Mouse (Mus musculus) limb, embryonic 14.5 days (tissue): ENCODE data around the gene Eva1c. TPM values are rescaled to one million over a fixed set of nuclear protein-coding genes. Genes with fewer than 3 reads are reported as not detected.

Experiments
- ATAC-seq: fragments of 200-750 bp; cut with Nextera tagmentation; 2 replicates; pipeline ENCODE4 v1.8.0; 2017; ENCODE audit warnings: low read depth, moderate number of reproducible peaks, moderate TSS enrichment; ENCODE audit not compliant: low FRiP score
- DNase-seq: peaks from one replicate; pipeline ENCODE4 v3.0.0-alpha.2; 2015; ENCODE audit warnings: low spot score
- H3K27ac ChIP-seq: fragments of 300-500 bp; sonication (generic); replicated peaks from 2 replicates; pipeline ENCODE4 v1.5.1; 2014; ENCODE audit warnings: low read depth, mild to moderate bottlenecking, low read length, moderate library complexity, mixed read lengths
- H3K27me3 ChIP-seq: fragments of 300-500 bp; sonication (generic); 2 replicates; pipeline ENCODE4 v1.6.1; 2014; ENCODE audit warnings: low read length, mixed read lengths; ENCODE audit not compliant: control insufficient read depth, insufficient read depth
- H3K36me3 ChIP-seq: fragments of 300-500 bp; sonication (generic); 2 replicates; pipeline ENCODE4 v1.6.1; 2014; ENCODE audit warnings: mild to moderate bottlenecking, low read length, moderate library complexity, mixed read lengths; ENCODE audit not compliant: control insufficient read depth, insufficient read depth
- H3K4me1 ChIP-seq: fragments of 300-500 bp; sonication (generic); 2 replicates; pipeline ENCODE4 v1.6.1; 2014; ENCODE audit warnings: antibody characterized with exemption, low read length, mixed read lengths; ENCODE audit not compliant: control insufficient read depth, insufficient read depth
- H3K4me2 ChIP-seq: fragments of 300-500 bp; sonication (generic); replicated peaks from 2 replicates; pipeline ENCODE4 v1.6.1; 2014; ENCODE audit warnings: low read depth, mild to moderate bottlenecking, low read length, moderate library complexity; ENCODE audit not compliant: severe bottlenecking
- H3K4me3 ChIP-seq: fragments of 300-500 bp; sonication (generic); replicated peaks from 2 replicates; pipeline ENCODE4 v1.5.1; 2014; ENCODE audit warnings: low read length
- H3K9ac ChIP-seq: fragments of 300-500 bp; sonication (generic); 2 replicates; pipeline ENCODE4 v1.6.1; 2014; ENCODE audit warnings: mild to moderate bottlenecking, low read depth, low read length, moderate library complexity; ENCODE audit not compliant: severe bottlenecking
- H3K9me3 ChIP-seq: fragments of 300-500 bp; sonication (generic); 2 replicates; pipeline ENCODE4 v1.6.1; 2016; ENCODE audit warnings: low read length; ENCODE audit not compliant: control insufficient read depth
- POLR2A ChIP-seq: fragments of 200-500 bp; IDR thresholded peaks from 2 replicates; pipeline ENCODE4 v1.8.0; 2012; ENCODE audit warnings: inconsistent platforms, mild to moderate bottlenecking, moderate library complexity, borderline replicate concordance; ENCODE audit not compliant: insufficient read depth, insufficient read length; ENCODE audit errors: extremely low read depth
- WGBS: fragments of 180-500 bp; shearing (Covaris S2); extraction: QIAGEN DNeasy Blood & Tissue Kit; methylation state at CpG from one replicate; pipeline ENCODE4 v1.1.7; 2014; 5-methylcytosine and 5-hydroxymethylcytosine counted together
- polyA plus RNA-seq, 2 experiments: library from polyadenylated mRNA; depleted of rRNA in 1 of 2; stranded (reverse) in 1 of 2; unstranded in 1 of 2; fragments of >200 nt; fragmentation: Nextera tagmentation in 1 of 2; extraction: Ambion mirVana in 1 of 2; gene quantifications; 2 replicates each; pipeline versions ENCODE4 v1.2.1 to v1.2.3; 2012 to 2014

Gene Eva1c
- polyA plus RNA-seq (2012; rRNA removed) (1.4 and 1.8 TPM in 2 replicates), polyA plus RNA-seq (2014; fragmentation: Nextera tagmentation; extraction: Ambion mirVana) (1.5 and 2.6 TPM in 2 replicates)

DNA sequence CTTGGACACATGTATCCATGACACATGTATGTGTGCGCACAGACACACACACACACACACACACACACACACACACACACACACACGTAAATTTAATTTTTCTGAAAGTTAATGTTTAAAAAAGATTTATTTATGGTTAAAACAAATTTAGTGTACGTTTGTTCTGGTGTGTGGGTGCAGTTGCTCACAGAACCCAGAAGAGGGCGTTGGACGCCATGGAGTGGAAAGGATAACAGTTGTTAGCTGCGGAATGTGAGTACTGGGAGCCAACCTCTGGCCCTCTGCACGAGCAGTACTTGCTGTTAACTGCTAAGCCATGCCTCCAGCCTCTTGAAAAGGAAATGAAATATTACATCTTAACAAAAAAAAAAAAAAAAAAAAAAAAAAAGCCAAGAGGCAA is at the start of gene Eva1c:
Gene Eva1c (plus strand): TSS at position 263 of the 400 bp plus-strand sequence.
- Histone ChIP-seq H3K27ac (no peak within 1 kb of the TSS), H3K4me1 (peaks cover 12% of the 10 kb centered on the region), H3K4me3 (no peak within 1 kb of the TSS), H3K9ac (no peak within 1 kb of the TSS), H3K4me2 (no peak within 1 kb of the TSS), H3K36me3 (no peaks in the 10 kb centered on the region), H3K27me3 (peaks cover 21% of the 10 kb centered on the region), H3K9me3 (no peaks in the 10 kb centered on the region)
- ATAC-seq (no peak), DNase-seq (no peak)
- WGBS, result 70% methylated on average over 7 of the region's 7 CpGs
- TF ChIP-seq POLR2A, result no peak

DNA sequence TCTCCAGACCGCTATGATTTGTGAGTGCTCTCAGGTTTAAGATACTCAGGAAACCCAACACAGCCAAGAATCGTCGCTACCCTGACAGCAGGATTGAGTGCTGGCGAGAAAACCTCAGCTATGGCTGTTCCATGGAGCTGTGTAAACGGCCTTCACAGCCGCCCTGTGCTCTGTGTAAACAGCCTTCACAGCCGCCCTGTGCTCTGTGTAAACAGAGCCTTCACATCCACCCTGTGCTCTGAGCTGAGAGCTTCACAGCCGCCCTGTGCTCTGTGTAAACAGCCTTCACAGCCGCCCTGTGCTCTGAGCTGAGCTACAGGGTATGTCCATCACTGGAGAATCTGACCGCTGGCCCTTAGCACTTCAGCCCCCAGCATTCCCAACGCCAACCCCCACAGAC is 46.7 kb upstream of the Eva1c start:
- TF ChIP-seq POLR2A, result no peak
- Histone ChIP-seq H3K27me3 (no peaks in the 10 kb centered on the region), H3K9ac (no peak overlapping the region), H3K36me3 (peaks cover 84% of the 10 kb centered on the region), H3K27ac (no peak overlapping the region), H3K4me2 (no peak overlapping the region), H3K9me3 (no peaks in the 10 kb centered on the region), H3K4me1 (no peaks in the 10 kb centered on the region), H3K4me3 (no peak overlapping the region)
- ATAC-seq (no peak), DNase-seq (no peak)
- 67% methylated on average over 11 of the region's 11 CpGs for WGBS

DNA sequence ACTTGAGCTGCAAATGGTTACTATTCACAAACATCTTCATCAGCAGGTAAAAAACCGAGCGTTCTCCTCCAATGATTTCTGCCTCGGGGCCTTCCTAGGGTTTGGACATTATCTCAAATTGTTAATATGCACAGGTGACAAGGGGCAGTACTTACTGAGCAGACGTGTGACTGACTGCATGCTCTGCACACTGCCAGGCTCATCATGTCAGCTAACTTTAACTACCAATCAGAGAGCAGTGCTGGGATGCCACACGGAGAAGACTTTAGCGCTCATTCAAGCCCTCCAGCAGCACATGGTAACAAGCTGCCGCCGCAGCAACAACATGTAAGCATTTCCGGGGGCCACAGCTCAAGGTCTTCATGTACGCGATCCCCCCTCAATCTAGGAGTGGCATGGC is 43.2 kb upstream of the Eva1c start:
- Histone ChIP-seq H3K4me1 (no peaks in the 10 kb centered on the region), H3K27me3 (no peaks in the 10 kb centered on the region), H3K27ac (no peak overlapping the region), H3K4me3 (no peak overlapping the region), H3K9ac (no peak overlapping the region), H3K9me3 (no peaks in the 10 kb centered on the region), H3K36me3 (peaks cover 81% of the 10 kb centered on the region), H3K4me2 (no peak overlapping the region)
- DNase-seq, result no peak
- no peak for ATAC-seq
- 89% methylated on average over 11 of the region's 11 CpGs for WGBS
- TF ChIP-seq POLR2A, result no peak

DNA sequence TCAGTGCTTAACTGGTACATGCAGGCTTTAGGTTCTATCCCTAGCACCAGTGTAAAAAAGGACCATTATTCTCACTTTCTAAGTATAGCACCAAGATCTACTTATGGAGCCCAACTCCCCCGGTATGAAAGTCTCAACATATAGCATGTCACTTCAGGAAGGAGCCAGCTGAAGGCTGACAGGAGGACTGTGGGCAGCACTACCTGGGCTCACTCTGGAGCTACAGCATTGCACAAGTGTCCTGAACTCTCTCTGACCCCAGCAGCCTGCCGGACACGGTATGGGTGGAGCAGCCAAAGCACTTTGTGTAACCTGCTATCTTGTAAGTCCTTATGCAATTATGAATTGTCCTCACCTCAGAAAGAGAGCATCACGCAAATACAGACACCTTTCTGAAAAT is 41.3 kb upstream of the Eva1c start:
- no peak overlapping the region for H3K4me3 ChIP-seq
- H3K9ac ChIP-seq, result no peak overlapping the region
- ATAC-seq (no peak), DNase-seq (no peak)
- 86% methylated on average over 4 of the region's 4 CpGs for WGBS
- H3K9me3 ChIP-seq, result no peaks in the 10 kb centered on the region
- H3K36me3 ChIP-seq, result peaks cover 84% of the 10 kb centered on the region
- no peak overlapping the region for H3K27ac ChIP-seq
- no peak for TF ChIP-seq POLR2A
- H3K27me3 ChIP-seq, result no peaks in the 10 kb centered on the region
- H3K4me1 ChIP-seq, result no peaks in the 10 kb centered on the region
- H3K4me2 ChIP-seq, result no peak overlapping the region

DNA sequence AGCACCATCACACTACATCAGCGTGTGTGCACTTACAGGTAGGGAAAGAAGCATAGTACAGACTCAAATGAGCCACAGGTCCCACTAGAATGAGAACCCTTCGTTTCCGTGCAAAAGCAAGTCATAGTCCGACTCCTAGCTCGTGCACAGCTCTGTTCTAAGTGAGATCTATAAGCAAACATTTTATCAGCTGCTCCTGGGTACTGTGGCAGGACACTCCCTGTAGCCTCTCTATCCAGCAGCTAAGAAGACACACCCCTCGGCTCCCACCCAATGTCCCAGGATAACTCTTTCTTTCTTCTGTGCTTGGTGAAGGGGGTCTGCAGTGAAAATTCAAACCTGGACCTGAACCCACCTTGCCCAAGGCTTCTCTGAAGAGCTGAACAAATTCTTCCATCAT is 37.9 kb upstream of the Eva1c start:
- DNase-seq (no peak), ATAC-seq (no peak)
- no peak for TF ChIP-seq POLR2A
- H3K9ac ChIP-seq, result no peak overlapping the region
- H3K9me3 ChIP-seq, result no peaks in the 10 kb centered on the region
- H3K27me3 ChIP-seq, result no peaks in the 10 kb centered on the region
- no peak overlapping the region for H3K4me3 ChIP-seq
- H3K27ac ChIP-seq, result no peak overlapping the region
- peaks cover 82% of the 10 kb centered on the region for H3K36me3 ChIP-seq
- H3K4me1 ChIP-seq, result no peaks in the 10 kb centered on the region
- WGBS, result 92% methylated on average over 6 of the region's 6 CpGs
- H3K4me2 ChIP-seq, result no peak overlapping the region

DNA sequence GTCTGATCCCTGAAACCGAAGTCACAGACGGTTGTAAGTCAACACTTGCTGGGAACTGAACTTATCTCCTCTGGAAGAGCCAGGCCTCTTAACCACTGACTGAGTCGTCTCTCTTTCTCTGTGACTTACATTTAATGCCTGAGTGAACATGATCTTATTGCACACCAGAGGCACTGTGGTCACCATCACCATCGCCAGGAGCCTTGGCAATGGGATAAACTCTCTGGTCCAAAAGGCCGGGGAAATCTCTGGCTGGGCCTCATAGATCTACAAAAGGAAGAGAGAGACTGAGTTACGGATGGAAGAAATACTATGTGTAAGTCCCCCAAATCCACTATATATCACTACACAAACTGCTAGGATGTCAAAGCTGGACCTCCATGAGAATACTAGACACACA is 35.6 kb upstream of the Eva1c start:
- Histone ChIP-seq H3K4me2 (no peak overlapping the region), H3K9me3 (no peaks in the 10 kb centered on the region), H3K27me3 (no peaks in the 10 kb centered on the region), H3K36me3 (peaks cover 88% of the 10 kb centered on the region), H3K27ac (no peak overlapping the region), H3K9ac (no peak overlapping the region), H3K4me3 (no peak overlapping the region), H3K4me1 (no peaks in the 10 kb centered on the region)
- ATAC-seq, result no peak
- no peak for TF ChIP-seq POLR2A
- 88% methylated on average over 6 of the region's 6 CpGs for WGBS
- no peak for DNase-seq
